Mouse (Mus musculus): ENCODE results near the gene Prf1.

Gene Prf1

DNA sequence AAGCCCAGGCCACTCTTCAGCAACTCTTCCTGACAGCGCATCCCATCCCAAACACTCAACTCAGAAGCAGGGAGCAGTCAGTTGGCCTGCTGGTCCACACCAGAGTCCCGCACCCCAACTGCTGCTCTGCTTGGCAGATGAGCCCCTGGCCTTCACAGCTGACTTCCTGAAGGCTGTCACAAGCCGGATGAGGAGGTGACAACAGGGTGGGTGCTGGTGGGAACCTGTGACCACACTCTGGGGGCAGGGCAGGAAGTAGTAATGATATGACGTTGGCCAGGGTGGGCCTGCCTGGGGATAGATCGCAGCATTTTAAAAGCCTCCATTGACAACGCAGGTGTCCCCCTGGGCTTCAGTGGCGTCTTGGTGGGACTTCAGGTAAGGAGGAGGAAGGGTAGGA is at the start of gene Prf1:
Prf1 (plus strand) TSS at position 357 of the 400 bp plus-strand sequence.
- peak; percentile 77 for DNase-seq

DNA sequence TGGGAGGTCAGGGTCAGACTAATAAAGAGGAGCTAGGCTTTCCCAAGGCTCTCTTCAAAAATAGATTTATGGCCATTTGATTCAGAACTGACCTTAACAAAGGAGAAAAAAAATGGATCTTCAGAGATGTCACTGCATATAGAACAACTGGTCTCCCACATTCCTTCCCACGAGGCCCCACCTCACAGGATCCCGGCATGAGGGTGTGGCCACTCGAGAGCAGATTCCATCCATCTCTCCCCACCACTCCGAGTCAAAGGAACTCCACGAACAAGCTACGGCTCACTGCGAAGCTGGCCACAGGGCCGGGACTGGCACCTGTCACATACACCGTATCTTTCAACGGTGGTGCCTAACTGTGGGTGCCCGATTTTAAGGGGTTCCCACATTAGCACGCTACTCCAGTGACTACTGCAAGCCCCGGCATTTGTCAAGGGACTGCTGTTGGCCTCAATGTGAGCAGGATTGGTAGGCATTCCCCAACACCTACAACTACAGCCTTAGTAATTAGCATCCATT is 49.0 kb upstream of the Prf1 start:
- no peak for DNase-seq

DNA sequence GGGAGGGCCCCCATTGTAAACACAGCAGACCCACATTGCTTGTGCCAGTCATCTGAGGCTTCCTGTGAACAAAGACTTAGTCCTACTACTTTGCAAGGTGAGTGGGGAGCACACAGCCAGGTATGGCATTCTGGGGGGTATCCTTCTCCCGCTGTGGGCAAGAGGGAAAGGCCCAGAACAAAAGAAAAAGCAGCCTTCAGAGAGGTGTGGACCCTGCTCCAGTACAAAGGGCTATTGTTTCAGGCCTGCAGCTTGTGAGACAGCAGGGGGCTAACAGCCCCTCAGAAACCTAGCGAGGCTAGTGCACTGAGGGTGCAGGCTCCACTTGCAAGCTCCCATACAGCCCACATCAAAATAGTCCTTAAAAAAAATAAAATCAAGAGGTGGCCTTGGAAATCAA is 47.7 kb upstream of the Prf1 start:
- DNase-seq = no peak

DNA sequence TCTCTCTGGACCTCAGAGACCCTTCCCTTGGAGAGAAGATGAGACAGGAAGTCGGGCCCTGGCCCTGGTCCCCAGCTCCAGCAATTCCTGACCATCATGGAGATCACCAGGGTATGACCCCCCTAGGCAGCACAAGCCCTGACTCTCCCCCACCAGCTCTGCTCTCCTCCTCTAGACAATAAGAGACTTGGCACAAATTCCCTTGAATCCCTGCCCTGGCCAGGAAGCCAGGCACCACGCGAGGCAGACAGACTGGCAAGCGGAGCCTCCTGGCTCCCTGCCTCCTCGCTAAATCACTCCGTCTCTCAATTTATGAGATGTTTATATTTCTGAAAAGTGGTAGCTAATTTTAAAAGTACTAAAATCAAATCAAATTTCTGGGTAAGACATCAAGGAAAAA is 42.9 kb upstream of the Prf1 start:
- no peak for DNase-seq

DNA sequence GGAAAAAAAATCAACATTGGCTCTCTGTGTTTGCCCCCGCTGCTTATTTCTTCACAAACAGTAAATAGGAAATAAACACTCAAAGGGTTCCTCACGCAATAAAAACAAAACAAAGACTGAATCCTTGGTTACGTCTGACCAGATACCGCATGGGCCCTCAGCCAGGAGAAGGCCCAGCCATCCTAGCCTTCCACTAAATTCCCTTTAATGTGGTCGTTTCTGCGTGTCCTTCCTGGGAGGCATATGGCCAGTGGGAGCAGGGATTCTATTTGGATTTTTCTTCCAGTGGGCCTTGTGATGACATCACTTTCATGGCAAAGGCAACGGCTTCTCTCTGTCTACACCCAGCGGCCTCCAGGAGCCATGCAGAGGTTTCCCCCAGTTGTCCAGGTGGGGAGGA is 42.4 kb upstream of the Prf1 start:
- no peak for DNase-seq

DNA sequence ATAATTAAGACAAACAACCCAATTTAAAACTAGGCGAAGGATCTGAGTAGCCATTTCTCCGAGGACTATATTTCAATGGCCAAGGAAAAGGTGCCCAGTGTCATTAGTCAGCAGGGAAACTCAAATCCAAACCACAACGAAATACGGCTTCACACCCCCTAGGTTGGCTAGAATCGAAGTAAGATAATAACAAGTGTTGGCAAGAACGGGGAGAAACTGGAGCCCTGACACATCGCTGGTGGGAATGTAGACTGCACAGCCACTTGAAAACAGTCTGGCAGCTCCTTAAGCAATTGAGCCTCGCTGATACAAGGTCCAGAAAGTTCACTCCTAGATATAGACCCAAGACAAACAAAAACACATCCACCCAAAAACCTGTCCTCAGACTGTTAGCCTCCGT is 41.0 kb upstream of the Prf1 start:
- DNase-seq = no peak

DNA sequence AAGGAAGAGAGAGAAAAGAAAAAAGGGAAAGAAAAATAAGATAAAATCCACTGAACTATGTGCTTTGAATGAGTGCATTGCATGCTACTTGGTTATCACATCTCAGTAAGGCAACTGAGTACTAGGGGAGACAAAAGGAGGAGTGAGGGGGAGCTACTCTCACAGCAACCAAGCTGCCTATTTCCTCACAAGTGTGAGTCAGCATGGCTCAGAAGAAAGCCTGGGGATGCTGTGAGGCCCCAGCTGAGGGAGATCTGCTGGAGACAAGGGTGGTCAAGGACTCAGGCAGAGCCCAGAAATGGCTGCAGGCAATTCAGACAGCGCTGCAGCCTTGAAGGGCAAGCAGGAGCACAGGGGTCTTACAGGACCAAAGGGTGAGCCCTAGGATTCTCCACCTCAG is 39.5 kb upstream of the Prf1 start:
- DNase-seq = no peak

DNA sequence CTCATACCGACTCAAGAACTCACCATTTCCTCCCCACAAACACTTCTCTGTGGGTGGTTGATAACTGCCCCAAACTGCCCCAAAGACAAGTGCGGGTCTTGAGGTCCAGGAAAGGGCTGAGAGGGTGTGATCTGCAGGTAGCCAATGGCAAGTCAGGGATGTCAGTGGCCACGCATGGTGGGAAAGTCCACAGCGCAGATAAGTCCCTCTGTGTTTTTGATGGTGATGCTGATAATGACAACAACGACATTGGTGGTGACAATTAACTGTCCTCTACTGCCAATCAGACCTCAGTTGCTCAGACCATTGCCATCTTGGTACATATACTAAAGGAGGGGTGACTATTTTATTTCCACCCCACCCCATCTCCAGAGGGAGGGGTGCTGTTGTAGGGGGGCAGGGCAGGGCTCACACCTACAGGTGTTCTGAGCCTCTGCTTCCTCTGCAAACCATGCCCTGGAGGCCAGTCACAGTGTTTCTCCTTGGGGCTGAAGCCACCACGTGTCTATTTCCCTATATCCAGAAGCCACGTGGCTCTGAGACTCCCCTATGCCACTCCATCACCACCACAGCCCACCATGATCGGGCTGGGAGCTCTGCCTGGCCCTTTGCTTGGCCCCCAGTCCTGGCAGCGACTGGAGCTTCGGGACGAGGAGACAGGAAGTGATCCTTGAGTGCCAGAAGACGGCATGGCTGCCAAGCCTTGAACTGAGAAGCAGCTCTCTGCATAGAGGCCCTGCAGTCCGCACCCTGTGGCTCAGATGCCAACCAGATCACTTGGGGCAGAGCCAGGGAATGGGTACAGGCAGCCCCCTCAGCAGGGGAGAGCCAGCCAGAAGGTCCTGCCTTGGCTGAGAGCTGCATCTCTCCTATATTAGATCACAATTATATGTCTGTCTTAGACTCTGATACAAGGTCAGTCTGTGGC is 36.1 kb upstream of the Prf1 start:
- DNase-seq = no peak

DNA sequence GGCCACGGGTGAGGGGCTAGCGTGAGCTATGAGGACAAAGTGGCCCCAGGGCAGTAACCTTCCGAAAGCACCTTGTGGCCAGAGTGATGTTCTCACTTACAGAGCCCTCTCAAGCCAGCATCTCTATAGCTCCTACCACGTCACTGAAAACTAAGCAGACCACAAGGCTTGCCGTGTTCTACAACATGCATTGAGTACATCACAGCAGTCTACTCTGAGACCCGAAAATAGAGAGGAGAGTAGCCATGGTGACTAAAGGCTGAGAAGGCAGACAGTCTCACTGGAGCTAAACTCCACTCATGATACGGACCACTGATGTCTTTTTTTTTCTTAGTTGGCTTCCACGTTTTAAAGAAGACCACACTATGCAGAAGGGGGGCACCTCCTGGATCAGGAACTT is 34.0 kb upstream of the Prf1 start:
- no peak for DNase-seq

DNA sequence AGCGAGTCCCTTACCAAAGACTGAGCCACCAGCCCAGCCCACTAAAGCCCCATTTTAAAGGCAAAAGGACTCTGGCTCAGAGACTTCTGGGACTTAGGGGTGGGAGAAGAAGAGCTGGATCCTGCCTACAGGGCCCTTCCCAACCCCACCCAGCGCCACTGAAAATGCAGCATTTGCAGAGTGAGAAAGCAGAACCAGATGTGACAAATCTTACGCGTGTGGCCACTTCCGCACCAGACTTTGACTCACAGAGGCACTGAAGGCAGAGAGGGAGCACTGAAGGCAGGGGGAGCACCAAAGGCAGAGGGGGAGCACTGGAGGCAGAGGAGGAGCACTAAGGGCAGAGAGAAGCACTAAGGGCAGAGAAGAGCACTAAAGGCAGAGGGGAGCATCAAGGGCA is 30.3 kb upstream of the Prf1 start:
- no peak for DNase-seq

DNA sequence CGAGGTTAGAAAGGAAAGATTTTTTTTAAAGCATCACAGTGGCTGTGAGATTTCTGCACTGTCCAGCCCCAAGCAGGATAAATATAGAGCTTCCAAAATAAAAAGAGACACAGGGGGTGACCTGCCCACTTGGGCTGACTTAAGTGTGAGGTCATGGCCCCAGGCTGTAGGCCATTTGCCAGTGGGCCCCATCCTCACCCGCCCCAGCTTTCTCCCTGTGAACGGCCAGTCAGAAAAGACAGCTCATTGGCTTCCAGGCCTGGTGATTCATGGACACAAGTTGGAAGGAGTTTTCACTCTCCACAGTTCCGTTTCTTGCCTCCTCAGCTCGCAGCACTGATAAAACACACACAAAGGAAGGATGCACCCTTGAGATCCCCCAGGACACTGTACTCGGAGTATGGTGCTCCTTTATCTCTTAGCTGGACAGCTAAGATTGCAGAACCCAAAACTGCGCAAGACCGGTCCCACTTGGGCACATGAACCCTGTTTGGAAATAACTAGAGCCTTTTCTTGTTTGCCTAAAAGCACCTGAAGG is 25.5 kb upstream of the Prf1 start:
- no peak for DNase-seq

DNA sequence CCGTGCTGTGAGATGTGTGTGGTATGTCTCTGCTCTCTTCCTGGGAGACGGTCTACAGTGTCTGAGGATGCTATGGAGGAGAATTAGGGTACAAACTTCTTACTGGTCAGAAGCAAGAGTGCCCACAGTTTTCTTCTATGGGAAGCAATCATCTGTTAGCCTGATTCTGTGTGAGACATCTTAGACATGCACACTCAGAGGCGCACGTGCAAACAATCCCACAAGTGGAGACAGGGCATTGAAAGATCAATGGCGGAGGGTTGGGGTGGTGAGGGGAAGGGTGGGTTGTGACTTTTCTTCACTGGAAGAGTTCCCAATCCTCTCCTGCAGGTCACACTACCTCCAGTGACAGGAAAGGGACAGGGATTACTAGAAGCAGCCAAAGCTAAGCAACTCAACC is 25.0 kb upstream of the Prf1 start:
- no peak for DNase-seq

DNA sequence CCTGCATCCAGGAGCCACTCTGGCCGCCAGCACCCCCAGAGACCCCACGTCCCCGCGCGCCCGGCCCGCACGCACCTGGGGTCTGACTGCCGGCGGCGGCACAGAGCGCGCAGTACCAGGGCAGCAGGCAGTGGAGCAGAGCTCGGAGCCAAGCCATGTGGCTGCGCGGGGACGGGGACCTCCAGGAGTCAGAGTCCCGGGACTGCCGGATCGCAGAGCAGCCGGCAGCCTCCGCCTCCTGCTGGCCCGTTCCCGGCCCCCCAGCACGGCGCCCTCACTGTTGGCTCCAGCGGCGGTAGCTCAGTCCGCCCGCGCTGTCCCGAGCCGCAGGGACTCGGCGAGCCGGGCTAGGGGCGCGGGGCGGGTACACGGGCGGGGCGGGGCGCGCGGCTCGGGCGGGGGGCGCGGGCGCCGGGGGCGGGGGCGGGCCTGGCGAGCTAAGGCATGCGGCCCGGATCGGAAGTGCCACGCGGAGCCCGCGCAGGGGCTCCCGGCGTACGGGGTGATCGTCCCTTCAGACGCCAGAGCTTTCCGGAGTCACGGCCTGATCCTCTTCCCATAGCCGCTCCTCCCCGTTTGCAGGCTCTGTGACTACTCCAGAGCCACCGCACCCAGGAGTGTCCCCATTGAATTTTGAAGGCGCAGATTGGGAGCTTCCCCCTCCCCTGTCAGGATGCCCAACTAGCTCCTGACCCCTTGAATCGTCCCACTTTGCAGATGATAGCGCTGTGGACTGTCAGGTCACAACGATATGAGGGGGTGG is 24.4 kb upstream of the Prf1 start, which contains the start of gene Adamts14:
Adamts14 (minus strand) TSS at position 358 of the 763 bp plus-strand sequence.
- DNase-seq = peak; percentile 23

DNA sequence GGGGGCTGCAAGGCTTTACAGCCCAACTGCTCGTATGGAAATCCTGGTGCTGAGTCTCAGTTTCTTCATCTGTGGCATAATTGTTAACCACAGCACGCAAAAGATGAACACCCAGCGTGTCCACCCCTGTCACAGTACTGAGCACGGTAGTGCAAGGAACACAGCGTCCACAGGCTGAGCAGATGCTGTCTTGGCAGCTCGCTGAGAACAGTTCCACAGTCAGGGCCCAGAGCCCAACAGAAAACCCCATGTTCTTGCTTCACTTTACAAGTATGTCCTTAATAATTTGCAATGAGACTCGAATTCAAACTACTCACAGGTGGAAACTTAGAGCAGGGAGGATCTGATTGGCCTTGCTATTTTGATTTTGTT is 23.8 kb upstream of the Prf1 start:
- DNase-seq = no peak

DNA sequence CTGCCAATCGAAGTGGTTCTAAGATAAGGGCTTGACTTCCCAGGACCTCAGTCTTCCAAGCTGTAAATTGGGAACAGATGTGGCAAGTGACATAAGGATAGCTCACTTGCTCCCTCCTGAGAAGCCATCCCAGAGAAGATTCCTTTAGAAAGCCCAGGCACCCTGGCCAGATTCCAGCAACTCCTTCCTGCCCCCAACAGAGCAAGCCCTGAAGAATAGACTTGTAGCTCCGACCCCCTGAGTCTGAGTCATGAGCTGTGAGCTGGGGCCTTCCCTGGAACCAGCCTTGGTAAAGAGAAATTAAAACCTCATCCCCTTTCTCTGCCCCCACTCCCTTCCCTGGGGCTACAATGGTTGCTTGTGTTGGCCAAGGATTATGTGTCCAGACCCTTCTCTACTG is 23.1 kb upstream of the Prf1 start:
- DNase-seq = no peak

DNA sequence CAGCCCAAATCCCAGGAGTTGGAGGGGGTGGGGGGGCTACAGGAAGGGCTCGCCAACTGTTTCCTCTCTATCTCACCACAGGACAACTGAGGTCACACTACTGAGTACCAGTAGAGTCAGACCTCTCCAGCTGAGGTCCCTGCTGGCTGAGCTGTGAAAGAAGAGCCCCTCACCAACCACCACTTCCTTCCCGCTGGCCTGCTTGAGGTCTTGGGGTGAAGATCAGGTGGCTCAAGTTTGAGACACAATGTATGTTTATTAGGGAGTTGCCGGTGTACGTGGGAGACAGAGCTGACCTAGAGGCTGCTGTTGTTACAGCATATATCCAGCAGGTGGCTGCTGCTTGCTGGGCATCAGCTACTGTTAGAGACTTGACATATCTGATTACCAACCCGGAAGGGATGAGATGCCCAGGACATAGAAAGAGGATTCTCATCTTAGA is 21.9 kb upstream of the Prf1 start:
- peak; percentile 42 for DNase-seq

DNA sequence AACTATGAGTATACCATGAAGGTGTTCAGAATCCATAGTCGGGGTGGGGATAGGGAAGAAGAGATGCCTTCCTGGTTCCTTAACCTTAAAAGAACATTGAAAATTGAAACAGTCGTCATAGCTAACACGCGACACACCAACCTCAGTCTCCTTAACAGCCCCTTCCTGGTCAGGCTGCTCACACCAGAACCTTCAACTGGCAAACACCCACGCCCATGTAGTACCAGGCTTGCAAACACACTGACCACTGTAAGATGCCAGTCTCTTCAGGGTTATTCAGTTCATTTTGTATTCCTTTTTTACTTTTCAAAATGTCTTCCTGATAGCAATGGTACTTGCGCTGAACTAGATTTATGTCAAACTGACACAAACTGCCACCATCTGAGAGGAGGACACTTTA is 20.6 kb upstream of the Prf1 start:
- DNase-seq = no peak

DNA sequence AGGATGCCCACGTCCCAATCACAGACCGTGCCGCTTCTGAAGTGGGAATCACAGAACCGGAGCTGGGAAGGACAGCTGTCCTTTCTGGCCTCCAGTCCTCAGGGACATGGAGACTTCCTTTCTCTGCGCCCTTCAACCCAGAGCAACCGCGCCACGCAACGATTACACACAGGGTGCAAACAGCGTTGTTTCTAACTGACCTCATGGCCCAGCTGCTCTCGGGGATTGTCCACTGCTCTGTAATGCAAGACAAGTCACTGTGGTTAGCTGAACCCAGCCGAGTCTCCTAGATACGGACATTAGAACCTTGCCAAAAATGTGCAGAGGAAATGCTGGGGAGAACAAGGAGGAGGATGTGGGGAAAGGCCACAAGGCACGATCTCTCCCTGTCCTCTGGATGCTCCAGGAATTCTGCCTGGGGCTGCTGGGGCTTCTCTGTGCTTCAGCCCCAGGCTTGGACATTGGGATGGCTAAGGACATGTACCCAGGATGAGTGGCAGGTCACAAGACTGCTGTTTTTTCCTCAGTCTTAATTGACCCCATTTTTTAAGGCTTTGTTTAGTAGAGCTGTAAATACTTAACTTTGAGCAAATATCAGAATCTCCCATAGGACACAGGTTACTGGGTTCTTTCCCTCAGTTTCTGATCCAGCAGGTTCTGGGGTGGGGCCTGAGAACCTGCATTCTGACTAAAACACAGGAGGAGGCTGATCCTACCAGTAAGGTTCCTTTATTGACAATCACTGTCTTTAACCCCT is 19.5 kb upstream of the Prf1 start:
- no peak for DNase-seq

DNA sequence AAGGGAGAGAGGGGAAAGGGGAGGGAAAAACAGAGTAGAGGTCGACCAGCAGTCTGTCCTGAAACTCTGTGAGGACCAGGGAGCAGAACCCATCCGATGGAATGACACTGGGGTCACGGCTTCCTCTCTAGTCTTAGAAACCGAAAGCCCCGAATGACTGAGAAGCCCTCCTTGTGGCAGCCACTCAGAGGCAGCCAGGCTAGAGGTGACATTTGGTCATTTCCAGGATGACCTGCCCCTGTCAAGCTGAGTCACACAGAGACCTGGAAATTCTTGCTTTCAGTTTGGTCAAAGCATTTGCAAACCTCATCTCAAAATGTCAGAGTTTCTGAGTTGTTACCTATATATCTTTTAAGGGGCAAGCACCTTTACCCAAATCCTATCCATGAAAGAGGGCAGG is 16.5 kb upstream of the Prf1 start:
- no peak for DNase-seq

DNA sequence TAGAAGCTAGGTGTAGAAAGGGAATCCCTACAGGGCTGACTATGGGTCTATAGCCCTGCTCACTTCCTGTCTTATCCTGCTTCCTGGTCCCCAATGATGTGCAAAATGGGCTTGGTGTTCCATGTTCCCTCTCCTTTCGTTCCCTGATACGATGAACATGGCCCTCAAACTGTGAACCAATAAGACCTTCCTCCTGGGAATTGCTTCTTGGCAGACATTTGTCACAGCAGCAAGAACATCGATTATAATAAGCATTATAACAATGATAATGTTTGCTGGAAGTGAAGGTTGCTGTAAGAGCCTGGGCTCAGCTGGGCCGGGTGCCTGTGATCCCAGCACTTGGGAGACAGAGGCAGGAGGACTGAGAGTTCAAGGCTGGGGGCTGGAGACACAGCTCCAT is 13.3 kb upstream of the Prf1 start:
- no peak for DNase-seq

DNA sequence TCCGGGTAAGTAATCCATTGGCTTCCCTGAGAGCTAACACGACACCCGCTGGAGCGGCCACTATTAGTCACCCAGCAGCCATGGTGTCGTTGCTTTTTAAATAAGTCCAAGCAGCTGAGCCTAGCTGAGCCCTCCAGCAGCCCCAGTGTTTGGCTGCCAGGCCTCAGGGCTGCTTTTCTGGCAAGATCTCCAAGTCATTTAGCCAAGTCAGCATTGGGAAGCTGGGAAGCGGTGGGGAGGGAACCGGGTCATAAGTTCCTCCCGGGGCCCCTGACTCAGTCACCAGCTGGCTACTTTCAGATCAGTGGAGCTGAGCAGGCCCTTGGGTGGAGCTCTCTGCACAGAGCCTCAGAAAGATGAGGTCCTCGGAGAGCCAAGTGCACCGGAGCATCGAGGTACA is 12.4 kb upstream of the Prf1 start:
- DNase-seq = no peak

DNA sequence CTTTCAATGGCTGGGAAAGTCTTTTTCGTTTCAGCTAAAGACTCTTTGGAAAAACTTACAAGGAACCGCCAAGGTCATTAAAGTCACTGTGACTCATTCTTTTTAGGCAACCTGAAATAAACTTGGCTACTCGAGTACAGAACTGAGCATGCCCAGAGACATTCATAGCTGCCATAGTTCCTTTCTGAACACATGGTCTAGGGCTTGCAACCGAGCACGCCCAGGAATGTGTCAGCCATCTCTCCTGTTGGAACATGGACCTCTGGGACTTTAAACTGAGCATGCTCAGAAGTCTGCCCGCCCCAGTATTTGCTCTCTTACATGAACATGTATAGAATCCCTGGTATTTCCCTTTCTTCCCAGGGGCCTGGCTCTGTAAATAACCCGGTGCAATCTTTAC is 11.4 kb upstream of the Prf1 start:
- DNase-seq = no peak

DNA sequence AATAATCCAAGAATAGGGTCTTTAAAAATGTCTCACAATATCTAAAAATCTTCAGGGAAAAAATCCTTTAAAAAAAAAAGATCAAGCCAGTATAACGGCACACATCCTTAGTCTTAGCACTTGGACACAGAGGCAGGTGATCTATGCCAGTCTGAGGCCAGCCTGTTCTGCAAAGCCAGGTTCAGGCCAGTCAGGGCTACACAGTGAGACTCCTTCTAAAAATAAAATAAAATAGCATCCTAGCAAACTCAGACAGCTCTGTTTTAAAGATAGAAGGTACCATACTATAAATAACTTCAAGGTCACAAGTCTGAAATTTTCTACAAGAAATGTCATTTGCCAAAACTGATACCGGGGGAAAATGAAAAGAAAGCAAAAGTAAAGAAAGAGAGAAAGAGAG is 7.6 kb upstream of the Prf1 start:
- no peak for DNase-seq

Data from thymus, postnatal 25 days (tissue).